Mouse (Mus musculus): ENCODE data around the gene Ankrd11.

Gene Ankrd11

DNA sequence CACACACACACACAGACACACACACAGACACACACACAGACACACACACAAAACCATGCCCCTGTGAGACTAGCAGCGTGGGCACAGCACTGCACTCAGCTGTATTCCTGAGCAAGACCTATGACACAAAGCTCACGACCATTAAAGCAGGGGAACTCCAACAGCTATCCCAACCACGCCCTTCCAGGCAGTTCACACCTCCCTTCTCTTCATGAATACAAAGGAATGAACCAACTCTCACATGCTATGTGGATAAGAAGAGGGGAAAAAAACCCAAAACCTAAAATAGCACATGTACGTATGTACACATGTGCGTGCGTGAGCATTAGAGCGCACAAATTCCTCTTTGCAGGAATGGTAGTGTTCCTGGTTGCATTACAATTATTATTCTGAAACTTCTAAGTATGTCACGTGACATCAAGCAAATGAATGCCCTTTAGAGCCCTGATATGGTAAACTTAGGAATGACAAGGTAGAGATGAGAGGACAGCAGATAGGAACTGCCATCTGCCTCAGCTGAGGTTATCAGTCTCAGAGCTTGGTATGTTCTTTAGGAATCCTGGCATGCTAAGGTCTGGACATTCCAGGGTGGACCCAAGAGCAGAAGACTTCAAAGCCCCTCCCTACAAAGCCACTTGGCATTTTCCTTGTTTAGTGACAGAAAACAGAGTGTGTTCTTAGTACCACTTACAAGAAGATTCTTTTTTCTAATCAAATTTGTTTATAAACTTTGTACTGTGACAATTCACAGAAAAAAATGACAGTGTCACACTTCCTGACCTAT is 115.9 kb downstream of the Ankrd11 start:
- no peak for DNase-seq (ENCODE audit: low spot score)

DNA sequence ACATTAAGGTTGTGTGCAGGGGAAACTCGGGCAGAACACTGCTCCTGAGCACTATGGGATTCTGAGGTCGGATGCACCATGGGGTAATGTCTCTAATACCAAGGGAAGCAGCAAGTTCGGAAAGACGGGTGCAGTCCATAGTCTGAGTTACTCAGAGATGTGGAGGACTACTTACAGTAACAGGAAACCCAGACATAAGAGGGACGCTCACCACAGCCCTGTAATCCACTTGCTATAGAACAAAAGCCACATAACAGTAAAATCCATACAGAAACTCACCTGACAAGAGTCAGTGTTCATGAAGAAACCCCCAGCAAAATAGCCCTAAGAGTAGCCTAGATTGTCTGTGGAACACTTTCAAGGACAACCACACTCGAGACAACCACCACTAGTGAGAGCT is 118.0 kb downstream of the Ankrd11 start:
- no peak for DNase-seq (ENCODE audit: low spot score)

DNA sequence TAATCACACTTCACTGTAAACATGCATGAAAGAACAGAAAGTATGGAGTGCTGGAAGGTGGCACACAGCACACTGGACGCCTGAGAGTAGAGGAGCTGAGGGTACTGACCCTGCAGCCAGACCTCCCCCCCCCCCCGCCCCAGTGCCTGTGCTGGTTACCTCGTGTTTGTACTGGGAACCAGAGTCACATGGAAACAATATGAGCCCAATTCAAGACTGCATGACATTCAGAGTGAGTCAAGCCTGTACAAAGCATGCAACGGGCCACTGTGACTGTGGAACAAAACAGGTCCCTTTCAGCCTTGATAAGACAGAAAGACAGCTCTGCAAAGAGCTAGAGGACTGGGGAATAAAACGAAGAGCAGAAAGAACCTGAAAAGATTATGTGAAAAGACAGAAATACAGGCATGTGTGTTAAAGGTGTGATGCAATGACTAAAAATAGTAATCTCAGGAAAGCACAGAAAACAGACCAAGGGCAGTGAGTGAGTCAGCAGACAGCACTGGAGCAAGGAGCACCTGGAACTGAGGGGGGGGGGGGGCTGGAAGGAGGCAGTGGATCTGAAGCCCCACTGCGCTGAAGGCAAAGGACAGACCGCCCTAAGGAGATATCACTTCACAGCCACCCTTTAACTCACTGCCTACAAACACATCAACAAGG is 118.5 kb downstream of the Ankrd11 start:
- DNase-seq (ENCODE audit: low spot score): no peak

DNA sequence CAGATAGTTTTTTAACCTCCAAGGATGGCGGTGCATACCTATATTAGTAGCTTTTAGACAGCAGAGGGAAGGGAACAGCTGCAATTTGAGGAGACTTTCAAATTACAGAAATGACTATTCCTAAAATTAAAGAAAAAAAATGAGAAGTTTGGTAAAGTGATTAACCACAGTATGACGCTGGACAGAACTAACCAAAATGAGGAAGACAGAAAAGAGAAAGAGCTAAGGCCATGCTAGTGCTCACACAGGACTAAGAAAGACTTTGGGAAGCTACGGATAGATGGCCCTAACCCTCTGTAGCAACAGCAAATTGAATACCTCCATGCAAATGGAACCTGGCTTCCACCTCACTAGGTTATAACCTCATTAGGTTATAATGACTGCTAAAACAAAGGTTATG is 119.1 kb downstream of the Ankrd11 start:
- DNase-seq (ENCODE audit: low spot score): no peak

DNA sequence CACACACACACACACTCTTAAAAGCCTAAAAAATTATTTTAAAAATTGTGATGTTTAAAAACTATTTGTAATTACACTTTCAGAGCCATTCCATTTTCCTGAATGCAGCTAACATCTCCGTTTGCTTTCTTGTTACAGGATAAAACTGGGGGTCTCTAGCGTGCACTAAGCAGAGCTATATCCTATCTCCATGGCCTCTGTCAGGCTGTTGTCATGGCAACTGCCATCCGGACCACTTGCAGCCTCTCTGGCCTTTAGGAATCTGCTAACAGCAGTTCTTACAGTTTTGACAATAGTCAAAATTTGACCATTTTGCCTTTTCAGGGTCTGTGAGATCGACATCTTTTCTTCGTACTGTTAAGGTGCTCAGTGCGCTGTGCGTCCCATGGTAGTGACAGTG is 121.2 kb downstream of the Ankrd11 start:
- no peak for DNase-seq (ENCODE audit: low spot score)

DNA sequence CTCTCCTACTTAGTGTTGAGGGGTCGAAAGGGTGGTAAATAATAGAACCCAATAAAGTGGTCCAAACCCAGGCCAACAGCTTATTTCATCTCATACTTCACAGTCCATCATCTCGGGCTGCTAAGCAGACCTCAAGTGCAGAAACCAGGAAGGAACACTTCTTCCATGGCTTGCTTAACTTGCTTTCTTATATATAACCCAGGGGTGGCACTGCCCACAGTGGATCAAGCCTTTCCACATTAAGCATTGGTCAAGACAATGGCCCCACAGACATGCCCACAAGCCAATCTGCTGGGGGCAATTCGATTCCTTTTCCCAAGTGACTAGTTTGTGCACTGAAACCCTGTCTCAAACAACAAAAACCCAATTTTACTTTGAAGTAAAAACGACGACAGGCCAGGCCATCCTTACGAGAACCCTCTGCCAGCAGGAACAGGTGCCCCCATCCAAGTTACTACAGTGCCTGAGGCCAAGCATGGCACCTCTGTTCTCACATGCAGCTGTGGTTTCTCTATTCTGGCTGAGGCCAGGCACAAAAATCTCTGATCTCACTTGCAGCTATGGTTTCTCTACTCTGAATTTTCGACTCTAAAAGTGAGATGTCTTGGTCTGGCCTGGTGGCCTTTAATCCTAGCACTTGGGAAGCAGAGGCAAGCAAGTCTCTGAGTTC is 123.5 kb downstream of the Ankrd11 start:
- no peak for DNase-seq (ENCODE audit: low spot score)

DNA sequence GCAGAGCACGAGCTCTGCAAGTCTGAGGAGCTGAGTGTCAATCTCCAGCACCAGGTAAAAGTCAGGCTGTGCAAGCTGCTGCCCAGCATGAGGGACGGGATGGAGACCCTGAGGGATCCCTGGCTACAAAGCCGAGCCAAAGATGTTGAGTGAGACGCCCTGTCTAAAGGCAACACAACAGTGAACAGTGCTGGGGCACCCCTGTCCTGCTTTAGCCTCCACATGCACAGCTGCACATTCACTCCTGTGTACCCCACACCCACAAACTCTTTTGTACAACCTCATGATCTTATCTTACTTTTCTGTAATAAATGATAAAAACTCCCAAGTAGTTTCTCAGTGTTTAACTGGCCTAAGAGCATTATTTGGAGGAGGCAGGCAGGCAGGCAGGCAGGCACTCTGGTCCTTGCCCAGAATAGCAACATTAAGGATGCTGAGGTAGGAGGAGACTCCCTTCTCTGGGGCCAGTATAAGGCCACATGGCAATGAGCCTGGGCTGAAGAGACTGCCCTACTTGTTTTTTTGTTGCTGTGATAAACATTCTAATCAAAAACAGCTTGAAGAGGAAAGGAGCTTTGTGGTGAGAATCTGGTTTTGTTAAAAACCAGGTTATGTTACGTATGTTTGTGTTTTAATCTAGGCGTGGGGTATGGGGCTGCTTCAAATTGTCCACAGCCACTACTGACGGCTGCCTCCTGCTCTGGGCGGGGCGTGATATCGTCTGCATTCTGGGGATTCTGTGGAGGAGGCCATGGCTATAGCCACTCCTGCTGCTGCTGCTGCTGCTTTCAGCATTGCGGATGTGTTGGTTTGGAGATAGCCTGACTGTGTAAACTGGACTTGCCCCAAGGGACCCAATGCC is 124.3 kb downstream of the Ankrd11 start:
- no peak for DNase-seq (ENCODE audit: low spot score)

DNA sequence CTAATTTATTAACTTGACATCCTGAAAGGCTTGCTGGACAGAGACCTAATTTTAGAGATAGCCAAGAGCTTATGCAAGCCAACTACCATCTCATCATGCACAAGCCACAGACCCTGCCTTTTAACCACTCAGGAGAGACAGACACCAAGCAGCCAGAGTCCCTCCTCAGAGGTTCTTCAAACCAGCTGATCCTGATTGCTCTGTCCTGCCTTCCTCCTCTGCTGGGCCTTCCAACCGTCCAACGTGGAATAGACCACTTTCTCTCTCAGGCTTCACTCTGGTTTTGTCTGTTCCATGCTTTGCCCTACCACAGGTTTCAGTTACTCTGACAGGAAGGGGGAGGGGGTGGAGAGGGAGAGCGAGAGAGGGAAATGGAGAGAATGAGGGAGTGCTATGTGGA is 125.3 kb downstream of the Ankrd11 start:
- no peak for DNase-seq (ENCODE audit: low spot score)

DNA sequence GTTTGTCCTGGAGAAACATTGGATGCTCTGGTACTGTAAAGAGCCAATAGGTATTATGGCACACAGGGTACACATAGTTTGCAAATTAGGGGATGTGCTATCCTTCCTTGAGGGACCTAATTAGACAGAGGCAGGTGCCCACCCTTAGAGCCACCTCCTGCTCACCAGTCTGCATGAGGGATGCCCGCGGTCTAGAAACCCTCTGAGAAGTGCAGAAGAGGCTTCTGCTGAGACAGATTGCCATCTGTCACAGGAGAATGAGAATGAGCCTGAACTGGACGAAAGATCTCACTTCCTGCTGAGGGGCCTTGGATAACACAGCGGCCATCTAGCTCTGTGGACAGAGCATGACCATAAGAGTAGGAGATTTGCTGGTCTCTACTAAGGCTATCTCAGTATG is 129.2 kb downstream of the Ankrd11 start:
- DNase-seq (ENCODE audit: low spot score): no peak

DNA sequence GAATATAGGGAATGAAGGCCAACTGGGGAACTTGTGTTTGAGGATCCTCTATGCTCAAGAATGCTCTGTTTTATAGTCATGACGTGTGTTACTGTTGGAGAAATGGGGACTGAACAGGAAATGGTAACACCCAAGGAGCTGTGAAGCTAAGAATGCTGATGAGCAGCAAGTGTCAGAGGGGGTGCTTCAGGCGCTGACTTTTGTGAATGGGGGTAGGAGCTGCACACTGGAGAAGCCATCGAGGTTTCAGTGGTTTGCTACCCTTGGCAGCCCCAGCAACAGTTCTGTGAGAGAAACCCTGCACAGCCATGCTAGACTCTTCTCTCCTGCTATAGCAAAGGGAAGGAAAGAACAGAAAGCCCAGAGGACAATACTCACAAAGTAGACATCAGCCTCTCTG is 129.9 kb downstream of the Ankrd11 start:
- DNase-seq (ENCODE audit: low spot score): no peak

DNA sequence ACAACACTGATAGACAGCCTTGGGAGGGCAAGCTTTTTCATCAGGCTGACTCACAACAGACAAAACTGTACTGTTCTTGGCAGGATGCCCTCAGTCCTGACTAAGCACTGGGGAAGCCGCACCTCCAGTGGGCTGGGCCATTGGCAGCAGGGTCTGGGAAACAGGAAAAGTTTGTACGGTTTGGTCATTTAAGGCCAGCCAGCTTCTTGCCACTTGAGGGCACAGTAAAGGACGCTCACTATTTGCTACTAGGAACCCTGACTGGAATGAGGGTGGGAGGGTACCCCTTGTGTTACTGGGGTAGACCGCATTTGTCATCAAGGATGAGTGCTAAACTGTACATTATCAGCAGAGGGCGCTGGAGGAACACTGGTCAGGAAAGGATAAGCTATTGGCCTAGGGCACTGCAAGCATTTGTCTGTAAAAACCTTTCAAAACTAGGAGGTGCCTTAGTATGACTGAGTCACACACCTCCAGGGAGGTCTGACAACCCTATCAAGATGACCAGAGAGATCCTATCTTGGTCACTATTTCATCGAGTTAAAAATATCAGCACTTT is 135.5 kb downstream of the Ankrd11 start:
- DNase-seq (ENCODE audit: low spot score): peak; percentile 92

DNA sequence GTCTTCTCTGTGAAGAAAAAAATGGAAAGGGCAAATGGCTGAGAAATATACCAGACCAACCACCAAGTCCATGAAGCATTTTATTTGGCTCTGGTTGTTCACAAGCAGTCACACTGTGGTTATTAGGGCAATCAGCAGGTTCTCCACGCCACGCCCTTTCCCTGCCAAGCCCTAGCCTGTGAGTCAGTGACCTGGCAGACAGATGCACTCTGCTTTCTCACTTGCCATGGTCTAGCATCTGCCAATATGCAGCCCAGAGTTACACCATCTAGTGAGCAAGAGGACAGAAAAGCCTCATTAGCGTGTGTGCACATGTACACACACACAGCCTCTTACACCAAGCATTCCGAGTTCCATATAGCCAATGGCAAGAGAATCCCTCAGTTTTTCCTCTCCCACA is 136.7 kb downstream of the Ankrd11 start:
- DNase-seq (ENCODE audit: low spot score): no peak

DNA sequence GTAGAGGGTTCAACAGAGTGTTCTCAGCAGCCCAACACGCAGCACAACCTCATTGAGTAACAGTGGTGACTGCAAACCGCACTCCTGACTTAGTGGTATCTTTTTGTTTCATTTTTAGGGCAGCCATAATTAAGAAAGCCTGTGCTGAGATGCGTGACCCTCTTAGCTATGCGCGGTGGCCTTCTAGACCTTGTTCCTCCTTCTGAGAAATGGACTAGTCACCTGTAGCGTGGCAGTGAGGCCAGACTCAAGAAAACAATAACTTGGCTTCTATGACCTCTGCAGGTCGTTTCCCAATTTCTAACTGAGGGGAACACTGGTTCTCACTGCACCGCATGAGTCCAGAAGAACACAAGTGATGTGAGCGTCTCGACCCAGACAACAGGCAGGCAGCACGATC is 137.6 kb downstream of the Ankrd11 start:
- no peak for DNase-seq (ENCODE audit: low spot score)

DNA sequence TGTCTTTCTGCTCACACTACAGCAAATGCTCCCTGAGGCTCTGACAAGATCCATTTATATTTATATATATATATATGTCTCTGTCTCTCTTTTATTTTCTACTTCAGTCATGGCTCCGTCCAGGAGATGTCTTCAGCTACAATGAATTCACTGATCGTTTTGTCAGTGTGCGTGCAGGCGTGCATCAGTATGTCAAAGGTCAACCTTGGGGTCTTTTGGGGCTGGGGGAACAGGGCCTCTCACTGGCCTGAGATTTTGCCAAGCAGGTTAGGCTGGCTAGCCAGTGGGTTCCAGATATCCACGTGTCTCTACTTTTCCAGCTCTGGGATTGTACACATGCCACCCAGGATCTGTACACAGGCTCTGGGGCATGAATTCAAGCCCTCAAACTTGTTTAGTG is 139.1 kb downstream of the Ankrd11 start:
- DNase-seq (ENCODE audit: low spot score): no peak

DNA sequence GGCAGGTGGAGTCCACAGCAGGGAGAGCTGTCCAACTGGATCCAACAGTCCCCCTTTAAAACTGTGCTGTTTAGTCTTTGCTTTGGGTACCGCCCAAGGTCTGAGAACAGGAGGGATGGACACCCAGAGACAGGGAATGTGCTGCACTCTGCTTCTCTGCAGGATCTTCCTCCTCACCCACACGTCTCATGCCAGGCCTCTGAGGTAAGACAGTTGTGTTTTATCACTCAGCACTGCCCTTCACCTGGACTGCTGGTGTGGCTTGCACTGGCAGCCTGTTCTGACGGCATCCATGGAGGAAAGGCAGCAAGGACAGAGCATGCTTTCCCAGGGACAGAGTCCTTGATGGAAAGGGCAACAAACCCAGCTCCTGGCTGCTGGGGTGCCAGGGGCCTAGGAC is 139.5 kb downstream of the Ankrd11 start:
- DNase-seq (ENCODE audit: low spot score): peak; percentile 35

DNA sequence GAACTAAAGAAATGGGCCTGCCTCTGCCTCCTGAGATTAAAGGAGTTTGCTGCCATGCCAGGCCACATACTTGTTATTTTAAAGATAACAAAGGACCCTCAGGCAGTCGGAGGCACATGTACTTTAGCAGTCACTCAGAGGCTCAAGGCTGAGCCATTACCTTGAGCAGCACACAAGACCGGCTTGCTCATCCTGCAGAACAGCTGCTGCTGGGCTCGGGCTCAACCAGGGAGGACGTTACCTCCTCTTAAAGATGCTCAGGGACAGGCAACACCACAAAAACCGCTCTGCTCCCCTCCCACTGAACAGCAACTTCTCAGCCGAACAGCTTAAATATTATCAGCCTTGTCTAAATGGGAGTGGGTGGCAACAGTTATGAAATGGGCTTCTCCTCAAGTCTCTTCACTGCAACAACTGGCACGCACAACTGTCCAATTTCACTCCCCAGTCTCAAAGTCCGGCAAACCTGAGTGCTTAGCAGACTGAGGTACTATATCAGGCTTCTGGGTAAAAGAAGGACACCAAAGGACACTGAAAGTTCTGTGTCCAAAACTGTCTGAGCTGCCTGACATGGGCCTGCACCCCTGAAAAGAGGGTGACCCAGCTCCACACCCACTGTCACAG is 140.1 kb downstream of the Ankrd11 start:
- no peak for DNase-seq (ENCODE audit: low spot score)

DNA sequence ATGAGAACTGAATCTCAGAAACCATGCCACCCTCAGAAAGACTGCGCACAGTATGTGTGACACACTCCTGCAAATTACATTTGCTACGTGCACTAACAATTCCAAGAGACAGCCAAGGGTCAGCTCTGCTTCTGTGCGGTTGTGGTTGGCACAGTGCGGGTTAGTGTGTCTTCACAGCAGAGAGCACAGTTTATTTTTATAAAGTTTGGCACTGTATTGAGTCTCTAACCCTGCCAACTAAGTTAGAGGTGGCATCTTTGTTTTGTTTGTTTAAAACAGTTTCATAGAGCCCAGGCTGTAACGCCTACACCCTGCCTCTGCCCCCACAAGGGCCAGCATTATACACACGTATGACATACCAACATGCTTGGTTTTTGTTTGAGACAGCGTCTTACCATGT is 140.6 kb downstream of the Ankrd11 start:
- no peak for DNase-seq (ENCODE audit: low spot score)

DNA sequence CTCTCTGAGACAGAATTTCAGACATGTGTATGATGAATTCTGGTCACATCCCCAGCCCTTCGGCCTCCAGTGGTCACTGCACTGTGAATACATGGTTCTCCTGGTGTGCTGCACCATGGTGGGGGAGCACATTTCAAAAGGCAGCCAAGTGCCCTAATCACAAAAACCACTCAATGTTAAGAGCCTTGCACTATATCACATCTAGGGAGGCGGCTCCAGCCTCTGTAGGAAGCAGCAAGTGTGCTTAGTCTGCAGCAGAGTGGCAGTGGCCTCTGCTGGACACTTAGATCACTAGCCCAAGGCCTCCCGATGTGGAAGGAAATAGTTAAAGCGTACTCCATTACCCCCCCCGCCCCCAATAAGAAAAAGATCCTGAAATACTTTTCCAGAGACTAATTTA is 143.0 kb downstream of the Ankrd11 start:
- DNase-seq (ENCODE audit: low spot score): no peak

DNA sequence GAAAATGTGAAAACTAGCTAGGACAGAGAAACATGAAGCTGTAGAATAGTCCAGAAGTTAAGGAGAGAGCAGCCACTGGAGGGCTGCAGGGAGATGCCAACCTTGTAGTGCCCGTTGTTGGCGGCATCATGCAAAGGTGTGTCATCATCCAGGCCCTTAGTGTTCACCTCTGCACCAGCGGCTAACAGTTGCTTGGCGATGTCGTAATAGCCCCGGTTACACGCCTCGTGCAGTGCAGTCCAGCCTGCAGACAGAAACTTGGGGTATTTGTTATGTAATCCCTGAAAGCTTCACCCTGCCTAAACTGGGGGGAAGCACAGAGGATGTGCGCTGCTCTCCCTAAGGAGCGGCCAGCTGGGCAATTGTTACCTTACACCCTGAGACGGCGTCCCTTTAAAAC is 143.6 kb downstream of the Ankrd11 start:
- no peak for DNase-seq (ENCODE audit: low spot score)

DNA sequence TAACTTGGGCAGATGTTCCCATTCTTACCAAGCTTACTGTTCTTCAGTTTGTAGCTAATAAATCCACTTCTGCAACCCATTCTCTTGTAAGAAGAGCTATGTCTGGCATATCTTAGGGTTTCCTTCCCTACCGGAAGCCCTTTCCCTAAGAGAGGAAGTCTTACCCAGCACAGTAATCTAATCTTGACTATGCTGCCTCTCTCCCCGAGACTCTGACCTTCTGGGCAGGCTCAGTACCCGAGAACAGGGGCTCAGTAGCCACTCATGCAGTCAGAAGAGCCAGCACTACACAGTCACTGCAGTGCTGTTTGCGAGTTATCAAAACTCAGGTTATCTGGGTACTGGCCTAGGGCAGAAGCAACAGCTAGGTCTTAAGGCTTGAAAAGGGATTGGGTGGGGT is 144.1 kb downstream of the Ankrd11 start:
- no peak for DNase-seq (ENCODE audit: low spot score)

DNA sequence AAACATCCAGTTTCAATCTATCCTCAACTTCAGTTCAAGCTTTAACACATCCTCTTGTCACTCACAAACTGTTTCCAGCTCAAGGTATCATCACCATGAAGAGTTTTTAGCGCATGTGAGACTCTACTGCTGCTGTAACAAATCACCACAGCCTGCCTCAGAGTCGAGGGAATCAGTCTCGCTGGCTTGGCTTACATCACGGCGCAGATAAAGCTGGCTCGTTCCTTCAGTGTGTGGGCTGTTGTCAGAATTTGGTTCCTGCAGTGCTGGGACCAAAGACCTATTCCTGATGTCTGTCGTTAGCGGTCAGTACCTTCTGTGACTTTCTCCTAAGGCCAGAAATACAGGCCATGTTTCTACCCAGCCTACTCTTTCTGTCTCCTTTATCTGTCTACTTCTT is 144.9 kb downstream of the Ankrd11 start:
- no peak for DNase-seq (ENCODE audit: low spot score)

DNA sequence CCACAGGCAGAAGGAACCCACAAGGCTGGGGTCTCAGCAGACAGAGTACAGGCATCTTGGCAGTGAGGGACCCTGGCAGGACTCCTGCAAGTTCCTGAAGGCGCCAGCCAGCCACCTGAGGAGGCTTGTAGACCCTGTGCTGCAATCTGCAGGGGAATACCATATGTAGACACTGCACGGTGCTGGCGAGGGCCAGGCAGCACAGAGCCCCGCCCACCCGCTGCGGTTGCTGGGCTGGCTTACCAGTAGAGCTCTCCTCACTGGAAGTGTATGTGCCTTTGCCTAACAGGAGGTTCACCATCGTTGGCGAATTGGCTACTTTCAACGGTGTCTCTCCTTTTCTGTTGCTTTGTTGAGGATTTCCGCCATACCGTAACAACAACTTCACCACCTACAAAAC is 145.8 kb downstream of the Ankrd11 start:
- DNase-seq (ENCODE audit: low spot score): no peak
